Mouse (Mus musculus): ENCODE results near the gene Htr3a.

Htr3a gene

GRCm38 (mm10) chr9:48910885-48911537 lies at the start of gene Htr3a:
TSS of gene Htr3a (minus strand) at chr9:48911099.
- no peak for DNase-seq (ENCODE audit: low read depth, low spot score)

DNA sequence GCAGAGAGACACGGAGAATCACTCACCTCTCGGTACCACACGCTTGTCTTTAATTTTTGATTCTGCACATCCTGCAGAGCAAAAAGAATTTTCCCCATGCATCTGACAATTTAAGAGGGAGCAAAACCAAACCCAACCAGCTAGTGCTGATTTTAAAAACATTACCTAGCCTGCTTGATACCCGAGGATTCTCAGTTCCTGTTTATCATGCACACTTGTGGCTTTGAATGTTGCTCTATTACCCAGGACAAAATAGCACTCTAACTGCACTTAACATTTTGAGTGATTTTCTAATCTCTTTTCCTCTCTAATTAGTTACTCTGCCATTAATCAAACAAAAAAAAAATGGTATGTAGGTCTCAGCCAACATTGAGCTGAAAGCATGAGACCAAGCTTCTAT lies 36.7 kb upstream of the Htr3a start:
- DNase-seq (ENCODE audit: low read depth, low spot score), result peak; percentile 55

GRCm38 (mm10) chr9:48942349-48942748 lies 31.4 kb upstream of the Htr3a start:
- DNase-seq (ENCODE audit: low read depth, low spot score), result no peak

DNA sequence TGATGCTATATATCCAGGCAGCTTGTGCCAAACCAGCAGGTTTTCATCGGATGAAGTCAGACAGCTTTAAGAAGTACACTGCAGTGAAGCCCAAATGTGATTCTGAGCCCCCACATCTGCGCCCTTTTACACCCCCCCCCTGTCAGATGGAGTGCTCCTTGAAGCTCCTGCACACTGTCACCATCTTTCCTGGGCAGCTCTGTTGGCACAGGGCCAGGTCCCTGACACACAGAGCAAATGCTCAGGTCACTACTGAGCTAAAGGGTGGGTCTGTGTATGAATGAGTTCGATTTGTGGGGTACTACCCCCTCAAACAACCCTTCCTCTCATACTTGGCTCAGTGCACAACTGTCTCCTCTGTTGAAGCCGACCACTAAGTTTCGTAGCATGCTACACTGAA lies 18.5 kb upstream of the Htr3a start:
- DNase-seq (ENCODE audit: low read depth, low spot score), result no peak

- DNase-seq (ENCODE audit: low read depth, low spot score), result no peak
Measured at GRCm38 (mm10) chr9:48928781-48929180, 17.9 kb upstream of the Htr3a start.

GRCm38 (mm10) chr9:48916011-48916788 lies 5.3 kb upstream of the Htr3a start:
- no peak for DNase-seq (ENCODE audit: low read depth, low spot score)

DNA sequence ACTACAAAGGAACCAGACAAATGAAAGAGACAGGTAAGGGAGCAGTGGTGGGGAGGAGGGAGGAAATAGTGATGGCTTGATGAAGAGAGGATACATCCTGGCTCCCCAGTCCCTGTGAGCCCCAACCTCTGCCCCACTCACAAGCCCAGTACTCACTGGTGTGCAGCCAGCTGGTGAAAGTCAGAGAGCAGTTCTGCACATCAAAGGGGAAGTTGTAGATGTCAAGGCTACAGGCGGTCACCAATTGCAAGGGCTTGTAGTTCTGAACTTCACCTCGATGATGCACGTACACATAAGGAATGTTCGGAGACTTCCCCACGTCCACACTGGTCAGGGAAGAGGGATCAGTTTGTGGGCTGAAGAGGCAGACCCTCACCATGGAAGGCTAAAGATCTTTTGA lies 6.5 kb downstream of the Htr3a start:
- peak; percentile 53 for DNase-seq (ENCODE audit: low read depth, low spot score)

GRCm38 (mm10) chr9:48903766-48904165 lies 7.1 kb downstream of the Htr3a start:
- DNase-seq (ENCODE audit: low read depth, low spot score), result no peak

DNA sequence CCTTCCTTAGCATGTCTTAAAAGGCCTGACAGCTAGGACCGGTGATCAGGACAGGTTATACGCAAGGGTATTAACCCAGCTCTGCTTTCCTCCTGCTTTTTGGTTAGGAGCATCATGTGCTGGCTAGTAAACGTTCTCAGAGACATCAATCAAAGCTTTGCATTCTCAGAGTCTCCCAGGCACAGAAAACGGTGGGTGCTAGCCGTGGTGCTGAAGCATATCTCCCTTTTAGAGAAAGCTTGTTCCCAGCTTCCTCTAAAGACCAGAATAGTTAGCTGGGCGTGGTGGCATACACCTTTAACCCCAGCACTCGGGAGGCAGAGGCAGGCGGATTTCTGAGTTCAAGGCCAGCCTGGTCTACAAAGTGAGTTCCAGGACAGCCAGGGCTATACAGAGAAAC lies 12.3 kb downstream of the Htr3a start:
- DNase-seq (ENCODE audit: low read depth, low spot score), result peak; percentile 15

DNA sequence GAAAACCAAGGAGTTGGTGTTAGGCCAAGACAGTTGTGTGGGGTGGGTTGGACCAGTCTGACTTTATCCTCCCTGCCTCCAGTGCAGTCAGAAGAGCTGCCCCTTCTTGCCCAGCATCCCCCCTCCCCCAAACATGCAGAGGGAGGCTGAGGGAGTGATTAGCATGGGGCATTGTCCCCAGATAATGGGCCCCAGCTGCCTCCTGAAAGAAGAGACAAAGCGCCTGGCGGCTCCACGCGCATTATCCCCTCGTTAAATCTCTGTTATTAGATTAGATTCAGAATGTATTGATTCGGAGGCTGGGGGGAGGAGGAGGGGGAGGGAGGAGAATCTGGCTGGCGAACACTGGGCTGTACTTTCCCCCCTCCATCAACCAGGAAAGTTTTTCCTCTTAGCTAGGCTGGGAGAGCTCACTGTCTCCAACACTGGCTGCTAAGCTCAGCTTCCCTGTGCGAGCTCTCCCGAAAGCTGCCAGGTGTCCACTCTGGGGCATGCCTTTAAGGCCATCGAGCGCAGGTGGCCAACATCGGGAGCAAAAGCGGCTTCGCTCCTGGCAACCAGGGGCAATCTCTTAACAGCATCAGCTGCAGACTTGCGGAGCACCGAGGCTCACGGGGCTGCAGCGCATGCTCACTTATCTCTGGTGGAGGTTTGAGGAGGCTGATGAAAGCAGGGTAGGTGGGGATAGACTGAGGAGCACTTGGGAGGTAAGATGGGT lies 14.9 kb downstream of the Htr3a start:
- DNase-seq (ENCODE audit: low read depth, low spot score), result no peak

DNA sequence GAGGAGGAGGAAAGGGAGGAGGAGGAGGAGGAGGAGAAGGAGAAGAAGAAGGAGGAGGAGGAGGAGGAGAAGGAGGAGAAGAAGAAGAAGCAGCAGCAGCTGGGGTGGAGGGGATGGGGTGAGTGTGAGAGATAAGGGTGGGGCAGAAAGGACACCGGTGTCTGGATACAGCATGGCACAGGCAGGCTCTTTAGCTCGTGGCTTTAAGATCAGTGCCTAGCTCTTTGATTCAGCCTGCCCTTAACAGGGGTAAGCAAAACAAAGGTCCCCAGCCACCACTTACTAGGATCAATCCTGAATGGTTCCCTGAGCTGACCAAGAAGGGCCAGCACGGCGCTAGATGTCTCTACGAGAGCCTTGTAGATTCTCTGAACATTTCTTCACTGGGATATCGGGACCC lies 16.1 kb downstream of the Htr3a start:
- no peak for DNase-seq (ENCODE audit: low read depth, low spot score)

DNA sequence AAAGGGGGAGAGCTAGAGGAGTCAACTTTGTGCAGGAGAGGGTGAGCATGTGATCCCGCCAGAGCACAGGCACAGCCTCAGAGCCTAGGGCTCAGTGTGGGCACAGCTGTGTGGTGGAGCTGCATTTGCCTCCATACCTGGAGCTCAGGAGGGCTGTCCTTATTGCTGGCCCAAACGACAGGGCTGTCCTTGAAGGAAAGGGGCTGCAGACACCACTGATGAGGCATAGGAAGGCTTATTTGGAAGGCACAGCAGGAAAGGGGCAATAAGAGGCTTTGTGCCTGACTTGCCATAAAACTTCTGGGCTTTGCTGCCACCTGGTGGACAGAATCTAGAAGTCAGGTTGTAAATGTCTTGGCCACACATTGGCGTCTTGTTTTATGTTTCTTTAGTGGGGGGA lies 16.9 kb downstream of the Htr3a start:
- peak; percentile 70 for DNase-seq (ENCODE audit: low read depth, low spot score)

GRCm38 (mm10) chr9:48889093-48889492 lies 21.8 kb downstream of the Htr3a start:
- DNase-seq (ENCODE audit: low read depth, low spot score), result no peak

DNA sequence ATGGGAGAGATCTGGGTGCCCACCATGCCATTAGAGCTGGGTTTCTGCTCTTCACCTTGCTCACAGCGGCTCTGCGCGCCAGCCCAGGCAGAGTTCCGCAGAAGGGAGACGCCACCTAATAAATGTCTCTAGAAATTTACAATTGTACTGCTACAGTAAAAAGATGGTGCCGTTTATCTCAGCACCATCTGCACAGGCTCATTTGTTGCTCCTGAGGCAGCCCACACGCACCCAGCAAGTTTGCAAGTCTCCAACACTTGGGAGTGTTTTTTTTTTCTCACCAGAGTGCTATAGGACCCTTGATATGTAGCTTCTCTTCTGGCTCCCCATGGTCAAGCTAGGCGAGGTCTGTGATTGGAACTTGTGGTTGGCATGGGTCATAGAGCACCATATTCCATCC lies 38.0 kb downstream of the Htr3a start:
- DNase-seq (ENCODE audit: low read depth, low spot score), result no peak

DNA sequence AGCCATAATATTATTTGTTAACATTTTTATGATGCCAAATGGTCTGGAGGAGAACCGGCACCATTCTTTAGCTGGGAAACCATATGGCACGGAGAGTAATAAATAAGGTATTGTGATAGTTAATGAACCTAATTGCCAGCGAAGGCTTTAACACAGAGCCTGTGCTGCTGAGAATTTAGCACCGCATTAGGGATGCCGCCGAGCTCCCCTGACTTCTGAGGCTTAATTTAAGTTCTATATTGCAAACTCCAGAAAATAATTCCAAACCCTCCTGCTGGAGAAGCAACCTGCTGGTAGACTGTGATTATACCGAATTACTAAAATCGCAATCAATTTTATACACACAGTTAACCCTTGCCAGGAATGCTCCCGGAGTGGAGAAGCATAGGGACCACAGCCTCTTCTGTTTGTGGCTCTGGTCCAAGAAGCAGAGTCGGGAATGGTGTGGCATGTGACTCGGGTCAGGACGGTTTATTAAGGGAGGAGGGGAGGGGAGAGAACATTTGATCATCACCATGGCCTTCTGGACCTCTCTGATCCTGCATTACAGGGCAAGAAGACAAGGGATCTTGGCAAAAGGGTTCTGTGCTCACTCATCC lies 44.3 kb downstream of the Htr3a start:
- DNase-seq (ENCODE audit: low read depth, low spot score), result no peak

DNA sequence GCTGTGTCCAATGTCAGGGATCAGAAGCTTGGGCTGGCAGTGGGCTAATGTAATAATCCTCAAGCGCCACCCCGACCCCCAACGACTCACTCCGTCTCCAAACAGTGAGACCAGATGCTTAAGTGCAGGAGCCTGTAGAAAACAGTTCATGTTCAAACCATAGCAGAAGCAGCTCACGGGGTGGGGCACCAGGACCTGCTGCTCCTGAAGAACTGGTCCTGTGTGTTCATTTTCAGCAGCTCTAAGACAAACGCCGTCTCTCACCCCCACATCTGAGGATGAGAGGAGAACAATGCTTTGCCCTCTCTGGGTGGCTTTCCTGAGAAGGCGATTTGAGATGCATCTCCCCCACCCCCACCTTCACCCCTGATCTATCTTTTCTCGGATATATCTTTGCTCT lies 45.7 kb downstream of the Htr3a start:
- no peak for DNase-seq (ENCODE audit: low read depth, low spot score)

DNA sequence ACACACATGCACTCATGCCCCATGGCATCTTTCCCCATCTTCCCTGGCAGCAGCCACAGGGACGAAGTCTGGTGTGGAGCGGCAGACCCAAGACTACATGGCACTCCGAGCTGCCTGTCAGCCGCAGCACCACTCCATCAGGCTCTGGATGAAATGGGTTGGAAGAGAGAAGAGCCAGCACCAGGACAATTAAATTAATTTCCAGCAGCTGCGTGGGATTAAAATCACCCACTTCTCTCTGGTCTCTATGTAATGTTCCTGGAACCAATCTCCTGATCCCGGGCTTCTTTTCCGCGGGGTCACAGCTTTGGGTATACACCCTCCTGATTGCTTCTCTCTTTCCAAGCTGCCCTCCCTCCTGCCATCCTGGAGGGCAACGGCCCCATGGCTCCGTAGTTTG lies 49.4 kb downstream of the Htr3a start:
- no peak for DNase-seq (ENCODE audit: low read depth, low spot score)

GRCm38 (mm10) chr9:48860526-48860845 lies 50.4 kb downstream of the Htr3a start:
- peak; percentile 70 for DNase-seq (ENCODE audit: low read depth, low spot score)

GRCm38 (mm10) chr9:48859828-48860525 lies 50.9 kb downstream of the Htr3a start:
- no peak for DNase-seq (ENCODE audit: low read depth, low spot score)

- DNase-seq (ENCODE audit: low read depth, low spot score), result no peak
Measured at GRCm38 (mm10) chr9:48857944-48858343, 53.0 kb downstream of the Htr3a start.

GRCm38 (mm10) chr9:48856240-48856639 lies 54.7 kb downstream of the Htr3a start:
- DNase-seq (ENCODE audit: low read depth, low spot score), result peak; percentile 41

- DNase-seq (ENCODE audit: low read depth, low spot score), result no peak
Measured at GRCm38 (mm10) chr9:48849531-48849930, 61.4 kb downstream of the Htr3a start.
